Mouse (Mus musculus) urinary bladder, adult 2 months (tissue): ENCODE measurements at regions not wholly inside any gene's neighbourhood (a gene's known extent, or its start where the extent isn't known, plus 50 kb on each side); places are given as distances from the start of the nearest gene placed in this dataset.

Source experiments
- DNase-seq: peaks from one replicate; pipeline ENCODE4 v3.0.0; 2022; ENCODE audit warnings: low spot score

- no peak for DNase-seq
Observed at GRCm38 (mm10) chr2:117910781-117911180, 200.9 kb upstream of the Thbs1 start.

GRCm38 (mm10) chr2:117912722-117913121 is 199.0 kb upstream of the Thbs1 start:
- no peak for DNase-seq

- no peak for DNase-seq
Observed at GRCm38 (mm10) chr2:117913846-117914245, 197.8 kb upstream of the Thbs1 start.

GRCm38 (mm10) chr2:117915821-117916220 is 195.9 kb upstream of the Thbs1 start:
- DNase-seq = no peak

GRCm38 (mm10) chr2:117917181-117917580 is 194.5 kb upstream of the Thbs1 start:
- no peak for DNase-seq

GRCm38 (mm10) chr2:117924877-117925276 is 186.8 kb upstream of the Thbs1 start:
- DNase-seq = no peak

DNA sequence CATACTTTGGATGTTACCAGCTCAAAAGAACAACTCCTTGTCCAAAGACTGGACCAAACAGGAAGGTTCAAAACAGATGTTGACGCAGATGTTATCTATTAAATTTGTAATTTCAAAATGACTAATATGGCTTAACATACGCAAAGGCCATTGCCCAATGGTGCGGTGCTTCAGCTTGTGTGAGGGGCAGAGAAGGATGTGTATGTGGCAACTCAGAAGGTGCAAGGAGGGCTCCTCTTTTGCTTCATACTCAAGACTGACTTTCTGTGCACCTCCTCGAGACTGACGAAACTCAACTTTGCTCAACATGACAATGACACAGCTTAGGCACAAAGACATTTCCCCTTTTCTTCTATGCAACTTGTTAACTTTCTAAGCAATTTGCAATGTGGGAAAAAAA is 186.3 kb upstream of the Thbs1 start:
- no peak for DNase-seq

DNA sequence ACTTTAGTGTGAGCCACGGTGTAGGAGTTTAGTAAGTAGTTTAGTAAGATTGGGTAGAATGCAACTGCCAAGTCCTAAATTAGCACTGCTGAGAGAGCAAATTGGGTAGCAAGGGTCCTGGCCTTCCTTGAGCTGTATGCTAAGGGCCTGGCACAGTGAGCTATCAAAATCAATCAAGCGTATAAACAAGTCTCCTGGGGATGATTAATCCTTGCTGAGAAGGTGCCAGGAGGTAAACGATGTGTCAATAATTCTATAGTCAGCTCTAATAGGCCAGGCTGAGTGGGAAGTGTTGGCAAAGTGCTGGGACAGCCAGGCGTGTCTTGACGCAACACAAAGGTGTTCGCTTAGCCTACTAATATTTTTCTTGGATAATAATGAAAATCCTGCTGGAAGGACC is 183.6 kb upstream of the Thbs1 start:
- DNase-seq = no peak

GRCm38 (mm10) chr2:117929586-117929985 is 182.1 kb upstream of the Thbs1 start:
- DNase-seq = no peak

DNA sequence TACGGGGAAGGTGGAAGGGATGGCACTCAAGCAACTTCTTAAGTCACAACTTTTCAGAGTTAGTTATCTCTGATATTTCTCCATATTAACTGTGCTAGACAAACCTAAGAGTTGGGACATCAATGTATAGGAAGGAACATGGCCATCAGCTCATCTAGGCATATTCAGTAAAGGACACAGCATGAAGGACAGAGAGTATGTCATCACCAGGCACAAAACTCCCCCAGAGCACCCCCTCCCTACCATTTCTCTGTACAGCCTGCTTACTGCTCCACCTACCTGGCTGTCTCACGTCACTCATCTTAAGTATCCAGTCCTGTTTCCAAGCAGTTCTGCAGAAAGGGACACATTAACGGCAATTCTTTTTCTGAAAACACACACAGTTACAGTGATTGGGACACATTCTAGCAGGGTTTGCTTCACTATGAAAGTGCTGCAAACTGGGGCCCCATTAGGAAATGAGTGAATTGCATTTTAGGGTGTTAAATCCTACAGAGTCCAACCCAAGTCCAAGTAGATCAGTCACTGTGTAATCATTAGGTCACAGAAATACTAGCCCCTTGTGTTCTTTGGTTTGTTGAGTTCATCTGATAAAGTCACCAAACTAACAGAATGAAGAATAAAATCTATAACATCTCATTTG is 180.7 kb upstream of the Thbs1 start:
- no peak for DNase-seq

- no peak for DNase-seq
Observed at GRCm38 (mm10) chr2:117936590-117936989, 175.1 kb upstream of the Thbs1 start.

GRCm38 (mm10) chr2:117938283-117939049 is 173.2 kb upstream of the Thbs1 start:
- DNase-seq = no peak

- DNase-seq = no peak
Observed at GRCm38 (mm10) chr2:117941517-117942096, 170.1 kb upstream of the Thbs1 start.

DNA sequence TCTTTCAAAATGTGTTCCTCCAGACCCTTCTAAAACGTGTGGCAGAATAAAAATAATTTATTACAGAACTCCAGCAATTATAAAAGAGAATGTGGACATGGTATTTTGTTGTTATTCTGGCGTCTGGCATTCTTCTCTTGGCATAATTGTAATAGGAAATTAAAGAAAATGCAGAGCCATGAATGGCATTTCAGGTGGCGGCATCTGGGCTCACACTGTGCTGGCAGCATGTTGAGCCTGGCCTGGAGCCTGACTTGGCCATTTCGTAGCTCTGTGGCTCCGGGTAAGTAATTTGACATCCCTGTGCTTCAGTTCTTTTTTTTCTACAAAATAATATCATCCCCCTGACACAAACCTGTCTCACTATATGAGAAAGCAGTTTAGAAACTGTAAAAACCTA is 168.0 kb upstream of the Thbs1 start:
- no peak for DNase-seq

DNA sequence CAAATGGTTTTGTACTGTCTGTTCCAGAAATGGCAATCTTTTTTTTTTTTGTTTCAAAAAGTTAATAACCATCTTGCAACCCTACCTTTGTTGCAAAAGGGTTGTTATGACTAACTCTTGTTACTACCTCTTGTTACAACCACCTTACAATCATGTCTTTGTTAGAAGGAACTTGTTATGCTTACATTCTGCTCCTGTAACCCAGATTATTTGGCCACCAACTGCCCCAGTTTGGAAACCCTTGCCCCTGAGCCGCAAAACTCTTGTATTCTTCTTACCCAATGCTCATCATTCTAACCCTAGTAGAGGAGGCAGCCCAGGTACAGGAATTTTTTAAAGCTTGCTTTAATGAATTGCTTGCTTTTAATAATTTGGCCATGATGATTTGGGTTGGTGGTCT is 167.4 kb upstream of the Thbs1 start:
- DNase-seq = no peak

- DNase-seq = no peak
Observed at GRCm38 (mm10) chr2:117944942-117945341, 166.7 kb upstream of the Thbs1 start.

DNA sequence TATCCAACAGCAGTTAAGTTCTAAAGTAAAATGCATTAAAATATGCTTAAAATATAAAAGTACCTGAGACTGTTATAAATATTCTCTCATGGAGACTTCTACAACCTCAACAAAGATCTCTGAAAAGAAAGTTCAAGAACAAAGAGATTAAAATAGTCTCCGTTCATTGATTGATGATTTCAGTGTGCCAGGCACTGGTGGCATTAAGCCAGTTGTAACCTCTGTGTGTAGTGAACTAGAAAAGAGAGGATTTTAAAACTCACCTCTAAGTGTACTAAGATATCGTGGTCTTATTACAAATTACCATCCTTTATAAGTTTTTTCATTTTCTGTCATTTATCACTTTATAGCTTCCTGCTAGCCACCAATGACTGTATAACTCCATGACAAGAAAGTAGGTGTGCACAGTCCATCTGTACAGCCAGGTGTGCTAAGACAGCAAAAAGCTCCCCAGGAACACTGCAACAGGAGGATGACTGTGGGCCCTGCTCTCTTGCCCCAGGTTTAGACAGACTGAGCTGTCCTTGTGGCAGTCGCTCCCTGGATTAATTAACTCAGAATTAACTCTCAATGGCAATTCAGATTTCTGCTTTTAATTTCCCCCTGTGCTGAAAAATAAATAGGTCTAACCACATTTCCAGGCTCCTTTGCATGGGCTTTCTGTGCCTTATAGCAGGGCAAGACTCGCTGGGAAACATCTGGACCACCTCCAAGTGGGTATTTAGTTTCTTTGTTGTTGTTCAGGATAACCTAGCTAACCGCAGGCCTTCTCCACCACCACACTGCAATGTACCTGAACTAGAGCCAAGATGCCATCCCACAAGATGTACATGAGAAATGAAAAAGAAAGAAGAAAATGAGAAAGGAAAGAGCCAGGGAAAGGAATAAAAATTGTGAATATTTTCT is 161.0 kb upstream of the Thbs1 start:
- DNase-seq = no peak

DNA sequence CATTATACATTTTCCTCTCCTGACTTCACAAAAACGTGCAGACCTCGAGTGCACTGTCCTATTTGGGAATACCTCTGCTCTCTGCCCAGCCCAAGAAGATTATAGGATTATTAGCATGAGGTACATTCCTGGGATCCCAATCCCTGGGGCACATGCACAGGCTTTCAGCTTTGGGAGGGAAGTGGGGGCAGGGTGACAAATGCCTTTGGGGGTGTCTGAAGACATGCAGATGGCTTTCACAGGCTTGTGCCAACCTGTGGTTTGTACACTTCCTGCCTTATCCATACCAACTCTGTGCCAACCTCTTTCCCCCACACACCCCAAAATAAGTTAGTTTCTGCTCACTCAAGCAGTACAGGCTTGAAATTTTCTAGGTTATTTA is 160.3 kb upstream of the Thbs1 start:
- DNase-seq = no peak

- no peak for DNase-seq
Observed at GRCm38 (mm10) chr2:117958737-117959136, 152.9 kb upstream of the Thbs1 start.

GRCm38 (mm10) chr2:117959440-117959839 is 152.2 kb upstream of the Thbs1 start:
- no peak for DNase-seq

- no peak for DNase-seq
Observed at GRCm38 (mm10) chr2:117962531-117962930, 149.1 kb upstream of the Thbs1 start.

DNA sequence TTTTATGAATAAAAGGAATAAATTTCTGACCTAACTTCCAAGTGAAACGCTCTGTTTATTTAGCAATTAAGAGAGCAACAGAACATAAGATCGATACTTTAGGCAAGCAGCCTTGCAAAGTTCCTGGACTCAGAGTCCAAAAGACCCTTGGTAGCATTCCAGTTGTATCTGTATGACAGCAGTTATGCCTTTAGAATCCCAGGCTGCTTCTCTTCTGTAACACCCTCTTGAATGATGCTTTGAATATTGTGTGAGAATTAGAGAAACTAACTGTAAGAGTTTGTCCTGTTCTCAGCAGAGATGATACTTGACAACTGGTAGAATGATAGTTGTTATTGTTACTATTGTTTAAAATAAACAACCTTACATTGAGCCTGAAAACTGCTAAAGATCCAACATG is 148.2 kb upstream of the Thbs1 start:
- DNase-seq = no peak
